Mouse (Mus musculus) kidney, postnatal 14 days (tissue): ENCODE measurements around the gene Ramp1.

ENCODE experiments used
- DNase-seq: peaks from one replicate; pipeline ENCODE4 v3.0.0; 2022; ENCODE audit warnings: mixed read lengths

Ramp1 gene

DNA sequence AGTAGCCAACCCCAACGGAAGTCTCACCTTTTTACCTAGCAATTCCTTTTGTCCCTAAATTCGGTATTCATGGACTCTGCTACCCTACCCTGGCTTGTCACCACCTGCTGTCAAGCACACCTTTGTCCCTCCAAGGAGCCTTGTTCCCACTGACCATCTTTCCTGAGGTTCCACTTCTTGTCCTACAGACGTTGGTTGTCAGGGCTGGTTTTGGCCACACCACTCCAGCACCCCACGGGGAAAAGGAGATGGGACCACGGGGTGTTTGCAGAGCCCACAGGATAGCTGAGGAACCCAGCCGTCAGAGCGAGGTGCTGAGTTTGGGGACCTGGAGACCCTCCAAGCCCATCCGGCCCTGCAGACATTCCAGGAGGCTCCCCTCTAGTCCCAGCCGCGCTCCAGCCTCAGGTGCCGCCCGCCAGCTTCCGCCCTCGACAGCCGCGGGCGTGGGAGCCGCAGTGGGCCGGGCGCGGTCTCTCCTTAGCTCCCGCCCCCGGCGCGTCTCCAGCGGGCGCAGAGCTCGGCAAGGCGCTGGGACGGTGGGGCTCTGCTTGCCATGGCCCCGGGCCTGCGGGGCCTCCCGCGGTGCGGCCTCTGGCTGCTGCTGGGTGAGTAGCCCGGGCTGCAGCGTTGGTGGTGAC, at the start of gene Ramp1:
Gene Ramp1 (plus strand): TSS at position 290 of the 641 bp plus-strand sequence.
- peak; percentile 38 for DNase-seq

DNA sequence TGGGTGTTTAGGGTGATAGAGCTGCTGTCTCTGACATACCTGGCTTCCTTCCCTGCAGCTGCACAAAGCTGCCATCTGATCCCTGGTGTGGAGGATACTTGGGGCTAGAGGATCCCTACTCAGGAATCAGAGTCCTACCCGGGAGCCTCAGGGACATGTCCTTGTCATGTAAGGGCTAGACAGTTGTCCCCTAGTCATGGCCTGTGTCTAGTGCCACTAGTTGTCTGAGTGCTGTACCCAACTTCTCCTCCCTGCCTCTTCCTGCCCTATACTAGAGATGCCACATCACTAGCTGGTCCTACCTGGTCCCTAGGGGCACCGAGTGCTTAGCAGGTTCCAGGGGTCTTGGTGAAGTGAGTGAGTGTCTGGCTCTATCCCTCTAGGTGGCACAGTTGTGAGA, 42.6 kb upstream of the Ramp1 start:
- no peak for DNase-seq

DNA sequence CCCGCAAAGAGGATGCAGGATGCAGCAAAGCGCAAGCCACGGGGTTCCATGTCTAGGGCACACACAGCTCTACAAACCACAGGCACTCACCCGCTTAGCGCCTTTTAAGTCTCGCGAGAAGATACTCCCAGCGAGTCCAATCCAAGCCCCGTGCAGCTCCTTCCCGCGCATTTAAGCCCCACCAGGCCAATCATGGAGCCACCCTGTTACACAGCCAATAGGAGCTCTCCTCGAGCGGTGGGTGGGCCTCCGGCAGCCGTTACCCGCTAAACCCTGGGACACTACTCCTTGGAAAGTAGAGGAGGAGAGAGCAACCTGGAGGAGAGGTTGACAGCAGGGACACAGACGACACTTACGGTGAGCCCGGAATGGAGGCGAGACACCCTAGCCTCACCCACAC, 34.8 kb upstream of the Ramp1 start, which contains the start of gene Rbm44:
Gene Rbm44 (plus strand): TSS at position 277 of the 400 bp plus-strand sequence.
- DNase-seq, result no peak

DNA sequence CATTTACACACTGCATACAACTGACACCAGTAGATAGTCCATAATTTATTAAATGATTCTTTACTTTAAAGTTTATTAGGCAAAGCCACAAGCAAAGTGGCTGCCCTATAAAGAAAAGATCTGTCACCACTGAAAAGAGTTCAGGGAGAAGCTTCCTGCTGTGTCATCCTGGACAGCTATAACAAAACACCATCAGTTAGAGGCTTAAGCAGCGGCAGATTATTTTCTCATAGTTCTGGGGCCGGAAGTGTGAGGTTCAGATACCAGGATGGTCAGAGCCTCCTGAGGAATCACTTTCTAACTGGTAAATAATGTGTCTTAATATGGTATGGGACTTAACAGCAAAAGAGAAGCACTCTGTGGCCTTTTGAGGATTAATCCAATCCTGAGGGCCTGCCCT, 28.1 kb upstream of the Ramp1 start:
- DNase-seq, result no peak

DNA sequence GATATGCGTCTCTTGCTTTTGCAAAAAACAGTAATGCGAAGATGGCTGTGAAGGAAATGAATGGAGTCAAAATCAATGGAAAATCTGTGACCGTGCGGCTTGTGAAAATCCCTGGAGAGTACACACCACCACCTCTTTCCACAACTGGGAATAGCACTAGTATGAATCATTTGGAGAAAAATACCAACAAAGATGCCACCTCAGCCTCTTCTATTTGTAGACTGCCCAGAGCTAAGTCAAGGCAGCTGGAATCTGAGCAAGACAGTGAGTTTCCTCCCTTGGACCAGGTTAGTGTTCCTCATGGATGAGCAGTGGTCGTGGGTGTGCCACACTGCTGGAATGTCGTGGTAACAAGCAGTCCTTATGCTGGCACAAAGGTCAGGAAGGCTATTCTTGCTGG, 12.8 kb upstream of the Ramp1 start:
- DNase-seq, result no peak

DNA sequence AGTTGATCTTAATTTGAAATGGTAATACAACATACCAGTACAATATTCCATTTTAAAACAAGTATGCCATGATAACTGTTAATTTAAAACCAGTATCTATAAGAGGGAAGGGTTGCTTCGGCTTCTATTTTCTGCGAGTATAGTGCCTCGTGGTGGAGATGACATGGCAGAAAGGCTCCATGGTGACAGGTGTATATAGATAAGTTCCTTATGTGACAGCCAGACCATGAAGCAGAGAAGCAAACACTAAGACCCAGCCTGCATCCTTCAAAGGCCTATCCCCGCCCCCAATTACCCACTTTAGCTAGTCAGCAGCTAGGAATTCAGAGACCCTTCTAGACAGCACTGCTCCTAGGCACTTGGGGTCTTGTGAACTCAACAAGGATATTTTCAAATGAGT, 10.5 kb upstream of the Ramp1 start:
- DNase-seq, result no peak

DNA sequence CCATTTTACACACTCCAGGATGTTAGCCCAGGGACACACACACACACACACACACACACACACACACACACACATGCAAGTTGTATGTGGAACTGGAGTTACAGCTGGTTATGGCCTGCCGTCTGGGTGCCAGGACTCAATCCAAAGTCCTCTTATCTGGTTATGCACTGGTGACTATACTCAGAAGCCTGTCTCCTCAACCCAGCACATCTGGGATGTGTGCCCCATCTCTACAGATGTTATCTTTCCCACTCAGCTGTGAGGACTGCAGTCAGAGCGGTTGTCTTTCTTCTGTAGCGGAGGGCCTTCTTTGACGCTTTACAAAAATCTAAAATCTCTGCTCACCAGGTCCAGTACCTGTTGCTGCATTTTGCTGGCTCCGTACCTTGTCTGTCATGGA, 4.8 kb upstream of the Ramp1 start:
- DNase-seq, result no peak

DNA sequence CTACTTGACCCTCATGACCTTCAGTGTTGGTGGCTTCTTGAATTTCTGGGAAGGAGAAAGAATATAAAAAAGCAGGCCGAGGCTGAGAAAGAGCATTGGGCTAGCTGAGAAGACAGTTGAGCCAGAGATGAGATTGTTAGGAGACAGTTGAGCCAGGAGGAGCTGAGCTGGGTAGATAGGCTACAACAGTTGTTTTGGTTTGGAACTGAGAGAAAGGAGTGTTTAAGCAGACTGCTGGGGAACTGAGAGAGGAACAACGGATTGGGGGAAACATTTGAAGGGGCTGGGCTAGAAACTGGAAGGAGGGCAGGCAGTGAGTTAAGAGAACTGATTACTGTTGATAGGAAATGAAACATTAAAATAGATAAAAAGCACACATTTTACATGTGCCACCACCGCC, 3.6 kb upstream of the Ramp1 start:
- DNase-seq, result no peak

DNA sequence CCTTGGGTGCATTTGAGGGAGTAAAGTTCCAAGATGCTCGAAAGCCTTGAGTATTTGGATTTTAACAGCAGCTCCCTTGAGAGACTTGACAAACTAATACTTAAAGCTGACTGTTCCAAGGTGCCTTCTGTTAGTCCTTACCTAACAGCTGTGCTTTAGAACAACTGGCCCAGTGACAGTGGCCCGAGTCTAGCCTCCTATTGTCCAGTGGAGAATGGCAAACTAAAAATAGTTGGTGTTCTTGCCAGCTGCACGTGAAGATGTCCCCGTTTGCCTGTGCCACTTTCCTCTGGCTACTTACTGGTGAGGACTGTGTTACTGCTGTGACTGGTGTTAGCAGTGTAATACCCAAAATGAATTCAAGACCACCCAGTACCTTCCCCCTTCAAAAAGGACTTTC, 2.8 kb upstream of the Ramp1 start:
- DNase-seq, result no peak

DNA sequence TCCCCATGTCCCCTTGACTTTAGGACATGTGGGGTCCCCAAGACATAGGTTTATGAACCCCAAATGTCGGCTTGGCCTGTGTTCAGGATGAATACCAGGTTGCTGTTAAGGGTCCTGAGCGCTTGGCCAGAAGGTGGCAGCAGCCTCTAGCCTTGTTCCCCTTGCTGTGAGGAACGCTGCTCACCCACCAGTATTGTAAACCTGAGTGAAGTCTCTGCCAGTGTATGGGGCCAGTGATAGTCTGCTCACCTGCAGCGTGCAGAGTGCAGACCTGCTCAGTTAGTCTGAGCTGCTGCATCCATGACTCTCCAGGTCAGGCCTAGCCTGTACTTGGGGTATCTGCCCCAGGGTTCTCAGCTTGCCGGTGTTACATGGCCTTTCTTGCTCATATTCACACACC, 536 bp upstream of the Ramp1 start:
- DNase-seq, result peak; percentile 67

DNA sequence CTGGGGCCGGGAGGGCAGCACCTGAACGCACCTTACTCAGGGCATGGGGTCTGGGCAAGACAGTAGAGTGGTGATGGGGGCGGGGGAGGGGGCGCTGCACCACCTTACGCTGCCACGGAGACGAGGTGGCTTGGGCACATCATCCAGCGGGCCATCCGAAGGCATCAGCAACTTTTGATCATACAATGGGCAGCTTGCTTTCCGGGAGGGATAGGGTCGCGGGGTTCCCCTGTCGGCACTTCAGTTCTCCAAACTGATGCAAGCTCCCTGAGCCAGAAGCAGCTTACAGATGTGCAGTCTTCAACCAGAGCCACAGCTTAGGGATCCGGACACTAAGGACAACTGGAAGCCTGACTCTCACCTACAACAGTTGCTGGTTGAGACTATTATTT, 548 bp downstream of the Ramp1 start:
- no peak for DNase-seq

DNA sequence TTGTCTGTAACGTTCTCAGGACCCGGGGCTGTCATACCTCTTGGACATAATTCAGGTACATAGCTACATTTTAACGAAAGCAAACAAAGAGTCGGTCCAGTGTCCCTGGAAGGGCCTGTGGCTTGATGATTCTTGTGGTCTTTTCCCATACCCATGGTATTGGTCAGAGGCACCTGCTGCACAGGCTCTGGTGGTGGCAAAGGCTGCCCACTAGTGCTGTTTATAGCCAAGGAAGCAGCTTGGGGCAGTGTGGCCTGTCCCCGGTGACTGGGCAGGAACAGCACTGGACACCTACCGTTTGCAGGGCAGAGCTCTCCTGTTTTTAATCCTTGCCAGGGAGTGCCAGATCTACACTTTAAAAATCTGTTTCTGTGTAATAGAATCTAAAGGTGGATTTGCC, 1.1 kb downstream of the Ramp1 start:
- no peak for DNase-seq

DNA sequence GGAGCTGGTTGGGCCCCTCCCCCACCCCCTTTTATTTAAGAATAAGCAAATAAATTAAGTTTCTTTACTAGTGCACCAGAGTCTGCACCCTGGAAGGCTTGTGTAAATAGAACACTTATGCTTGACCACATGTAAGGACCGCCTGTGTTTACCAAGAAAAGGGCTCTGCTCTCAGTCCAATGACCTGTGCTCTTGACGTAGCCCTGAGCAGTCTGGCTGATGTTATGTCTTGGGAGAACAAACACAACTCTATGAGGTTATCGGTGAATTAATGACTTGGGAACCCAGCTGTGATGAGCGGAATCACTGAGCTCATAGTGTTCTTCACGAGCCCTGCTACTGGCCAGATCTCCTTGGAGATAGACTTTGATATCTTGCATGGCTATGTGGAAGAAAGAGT, 1.6 kb downstream of the Ramp1 start:
- peak; percentile 43 for DNase-seq

DNA sequence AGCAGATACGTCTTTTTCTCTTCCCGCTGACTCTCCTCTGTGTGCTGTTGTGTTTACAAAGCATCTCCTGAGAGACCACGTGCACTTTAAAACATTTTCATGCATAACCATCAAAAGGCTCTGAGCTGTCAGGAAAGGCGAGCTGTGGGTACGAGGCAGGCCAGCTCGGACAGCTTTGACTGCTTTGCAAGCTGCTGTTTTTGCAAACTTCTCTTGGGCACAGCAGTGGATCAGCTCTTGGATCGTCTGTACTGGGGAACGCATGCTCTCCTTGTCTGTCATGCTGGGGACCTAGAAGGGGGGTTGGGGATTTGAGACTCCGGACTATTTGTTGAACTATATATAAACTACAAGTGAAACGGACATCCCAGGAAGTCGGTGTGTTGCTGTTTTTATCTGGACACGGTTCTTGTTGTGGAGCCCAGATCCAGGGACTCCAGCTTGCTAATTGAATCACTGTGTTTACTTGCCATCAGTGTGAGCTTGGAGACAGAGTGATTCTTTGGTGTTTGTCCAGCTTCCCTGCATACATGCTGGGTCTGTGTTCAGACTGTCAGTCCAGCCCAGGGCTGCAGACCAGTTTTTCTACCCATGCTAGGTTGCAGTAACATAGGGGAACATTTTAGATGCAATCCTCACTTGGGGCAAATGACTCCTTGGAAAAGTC, 2.3 kb downstream of the Ramp1 start:
- DNase-seq, result no peak

DNA sequence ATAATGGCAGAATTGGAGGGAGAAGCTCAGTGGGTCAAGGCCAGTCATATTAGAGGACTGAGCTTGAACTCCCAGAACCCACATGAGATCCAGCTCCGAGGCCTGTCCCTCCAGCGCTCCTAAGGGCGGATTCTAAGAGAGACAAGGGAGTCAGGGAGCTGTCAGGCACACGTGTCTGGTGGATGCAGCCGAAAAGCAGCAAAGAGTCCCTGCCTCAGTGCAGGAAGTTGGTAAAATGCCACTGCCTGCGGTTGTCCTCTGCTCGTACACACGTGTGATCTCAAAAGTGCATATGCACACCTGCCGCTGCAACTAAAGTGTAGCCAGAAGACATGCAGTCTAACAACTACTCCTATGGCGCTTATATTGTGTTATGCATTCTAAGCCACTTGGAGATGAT, 3.7 kb downstream of the Ramp1 start:
- no peak for DNase-seq

DNA sequence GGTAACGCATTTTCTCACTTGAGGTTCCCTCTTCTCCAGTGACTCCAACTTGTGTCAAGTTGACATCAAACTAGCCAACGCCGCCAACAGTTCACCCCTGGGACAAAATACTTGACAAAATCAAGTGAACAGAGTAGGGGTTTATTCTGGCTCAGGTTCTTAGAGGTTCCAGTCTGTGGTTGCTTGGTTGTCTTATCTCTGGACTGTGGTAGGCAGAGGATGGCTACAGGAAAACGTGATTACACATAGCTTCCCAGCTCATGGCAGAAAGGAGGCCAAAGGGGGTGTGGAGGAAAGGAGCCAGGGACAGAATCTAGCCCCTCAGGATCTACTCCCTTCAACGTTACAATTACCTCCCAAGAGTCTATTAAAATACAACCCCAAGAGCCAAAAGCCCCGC, 7.1 kb downstream of the Ramp1 start:
- DNase-seq, result no peak

DNA sequence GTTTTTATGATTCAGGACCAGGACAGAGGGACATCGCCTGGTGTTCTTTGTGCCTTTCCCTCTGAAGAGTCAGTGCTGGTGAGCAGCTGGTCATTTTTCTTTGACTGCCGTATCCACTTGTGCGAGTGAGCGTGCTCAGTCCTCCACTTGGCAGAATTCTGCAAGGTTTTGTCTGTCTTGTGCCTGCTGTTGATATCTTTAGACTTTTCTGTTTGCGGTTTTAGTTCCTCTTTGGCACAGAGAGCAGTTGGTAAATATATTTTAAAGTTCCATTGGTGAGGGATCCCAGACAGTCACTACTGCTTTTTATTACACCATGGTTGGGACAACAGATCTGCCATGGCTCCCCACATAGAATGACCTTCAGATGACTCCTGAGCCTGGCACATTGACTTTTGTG, 7.7 kb downstream of the Ramp1 start:
- no peak for DNase-seq

DNA sequence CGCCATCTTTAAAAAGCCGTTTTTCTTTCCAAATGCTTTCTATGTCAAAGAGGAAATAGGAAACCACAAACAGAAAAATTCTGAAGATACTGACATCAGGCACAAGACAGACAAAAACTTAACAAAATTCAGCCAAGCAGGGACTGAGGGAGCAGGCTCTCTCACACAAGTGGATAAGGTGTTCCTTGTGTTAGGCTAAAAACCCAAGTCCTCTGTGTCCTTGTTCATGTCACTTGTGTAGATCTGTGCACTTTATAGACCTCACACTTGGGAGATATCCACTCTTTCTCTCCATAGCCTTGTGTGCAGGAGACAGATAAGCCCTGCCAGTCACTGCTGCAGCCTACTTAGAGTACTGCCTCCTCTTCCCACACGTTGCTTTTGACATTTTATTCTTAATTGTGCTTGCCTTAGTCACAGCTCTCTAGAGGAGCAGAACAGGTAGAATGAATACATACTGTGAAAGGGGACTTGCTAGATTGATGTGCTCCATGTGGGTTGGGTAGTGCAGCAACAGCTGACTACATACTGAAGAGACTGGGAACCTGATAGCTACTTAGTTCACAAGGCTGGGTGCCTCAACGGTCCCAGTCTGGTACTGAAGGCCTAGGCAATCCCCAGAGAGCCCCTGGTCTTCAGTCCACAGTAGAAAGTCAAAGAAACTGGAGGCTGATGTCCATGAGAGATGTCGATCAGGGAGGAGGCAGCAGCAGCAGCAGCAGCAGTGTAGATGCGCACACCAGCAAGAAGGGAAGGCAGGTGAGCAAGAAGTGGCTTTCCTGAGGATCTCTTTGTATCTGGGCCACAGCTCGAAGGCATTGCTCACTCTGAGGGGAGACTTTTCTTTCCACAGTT, 8.4 kb downstream of the Ramp1 start:
- DNase-seq, result no peak

DNA sequence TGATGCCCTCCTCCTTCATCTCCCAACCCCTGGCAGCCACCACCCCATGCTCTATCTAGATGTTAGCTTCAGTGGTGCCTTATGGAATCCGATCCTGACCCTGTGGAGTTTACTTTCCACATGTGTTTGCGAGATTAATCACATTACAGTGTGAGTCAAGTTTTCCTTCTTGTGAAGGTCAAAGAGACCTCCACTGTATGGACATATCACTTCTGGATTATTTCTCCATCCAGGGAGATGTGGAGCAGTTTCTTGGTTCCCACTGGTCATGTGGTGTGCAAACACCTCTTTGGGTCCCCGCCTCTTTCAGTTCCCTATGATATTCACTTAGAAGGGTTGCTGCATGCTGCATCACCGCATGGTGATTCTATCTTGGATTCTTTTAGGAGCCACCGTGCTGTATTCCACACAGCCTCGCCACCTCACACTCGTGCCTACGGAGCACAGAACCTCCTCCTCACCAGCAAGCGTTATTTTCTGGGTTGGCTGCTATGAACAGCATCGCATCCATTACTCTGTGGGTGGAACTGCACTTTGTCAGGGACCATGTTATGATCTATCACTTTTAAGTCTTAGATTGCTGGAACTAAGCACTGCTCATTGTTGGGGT, 9.3 kb downstream of the Ramp1 start:
- DNase-seq, result no peak

DNA sequence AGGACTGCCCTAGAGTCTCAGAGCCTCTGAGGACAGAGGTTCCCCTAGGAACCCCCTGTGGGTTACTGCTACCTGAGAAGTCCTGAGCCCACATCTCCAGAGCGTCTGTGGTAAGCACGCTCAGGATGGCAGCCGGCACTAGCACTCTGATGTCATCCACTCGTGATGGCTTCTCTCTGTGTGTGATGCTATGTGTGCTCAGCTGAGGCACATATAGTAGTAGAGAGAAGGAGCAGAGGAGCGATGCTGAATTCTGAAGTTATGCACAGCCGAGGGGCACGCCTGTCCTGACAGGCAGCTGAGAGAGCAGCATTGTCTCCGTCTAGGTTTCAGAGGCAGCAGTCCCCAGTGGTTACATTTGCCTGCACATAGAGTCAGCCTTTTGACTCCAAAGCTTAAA, 12.6 kb downstream of the Ramp1 start:
- no peak for DNase-seq

DNA sequence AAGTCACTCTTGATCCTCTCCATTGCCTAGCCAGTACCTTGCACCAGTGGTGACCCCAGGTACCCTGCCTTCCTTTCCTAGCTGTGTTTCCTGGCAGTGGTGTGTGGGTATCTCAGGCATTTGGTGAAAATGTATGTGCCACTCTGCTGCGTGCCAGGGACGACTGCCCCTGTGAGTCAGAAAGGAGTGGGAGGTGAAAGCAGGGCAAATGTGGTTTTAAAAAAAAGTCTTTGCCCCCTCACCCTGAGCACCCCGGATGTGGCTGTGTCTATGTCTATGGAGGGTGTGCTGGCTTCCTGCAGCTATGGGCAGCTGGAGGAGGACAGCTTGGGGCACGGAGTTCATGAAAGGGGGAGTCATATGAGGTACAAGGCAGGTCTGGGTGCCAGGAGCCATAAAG, 13.6 kb downstream of the Ramp1 start:
- DNase-seq, result no peak

DNA sequence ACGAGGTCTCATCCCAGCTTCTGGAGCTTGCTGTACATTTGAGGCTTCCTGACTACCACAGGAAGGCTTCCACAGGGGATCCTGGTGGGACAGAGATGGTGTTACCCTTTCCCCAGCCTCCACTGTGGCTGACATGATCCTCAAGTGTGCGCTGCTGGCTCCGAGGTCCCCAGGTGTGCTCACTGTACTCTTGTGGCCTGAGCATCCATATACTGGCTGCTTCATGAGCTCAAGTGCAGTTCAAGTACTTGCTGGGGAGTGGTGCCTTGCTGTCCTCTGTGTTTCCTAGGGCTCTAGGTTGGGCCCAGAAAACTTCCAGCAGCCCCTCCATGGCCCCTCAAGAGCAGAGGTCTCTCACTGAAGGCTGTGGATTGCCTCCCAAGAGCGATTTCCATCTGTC, 14.1 kb downstream of the Ramp1 start:
- DNase-seq, result no peak

DNA sequence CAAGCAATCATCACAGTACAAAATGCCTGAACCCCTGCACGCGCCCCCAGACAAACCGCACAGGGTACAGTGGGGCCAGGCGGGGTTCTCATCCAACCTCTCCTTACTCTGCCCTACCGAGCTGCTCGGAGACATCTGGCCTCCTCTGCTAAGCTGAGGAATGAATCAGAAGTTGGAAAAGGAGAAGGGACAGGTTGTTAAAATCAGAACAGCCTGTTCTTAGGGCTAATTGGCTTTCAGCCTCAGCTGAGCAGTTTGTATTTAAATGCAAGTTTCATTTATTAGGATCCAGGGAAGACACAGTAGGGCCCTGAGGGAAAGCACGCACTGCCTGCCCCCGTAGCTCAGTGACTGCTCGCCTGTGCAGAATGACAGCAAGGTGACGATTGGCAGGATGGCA, 20.2 kb downstream of the Ramp1 start:
- no peak for DNase-seq

DNA sequence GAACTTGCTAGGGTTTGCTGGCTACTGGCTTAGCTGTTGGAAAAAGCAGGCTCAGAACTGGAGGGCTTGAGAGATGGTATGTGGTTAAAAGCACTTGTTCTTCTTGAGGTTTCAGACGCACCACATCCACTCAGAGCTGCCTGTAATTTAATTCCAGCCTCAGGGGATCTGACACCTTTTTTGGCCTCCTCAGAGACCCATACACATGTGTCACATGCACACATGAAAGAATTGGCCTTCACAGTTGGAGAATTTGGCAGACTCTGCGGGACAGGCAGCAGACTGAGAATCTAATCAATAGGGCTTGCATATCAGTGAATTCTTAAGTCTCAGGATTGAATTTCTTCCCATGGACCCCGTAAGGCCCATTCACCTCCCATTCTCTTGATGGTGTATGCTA, 21.5 kb downstream of the Ramp1 start:
- no peak for DNase-seq
